Mouse (Mus musculus) lung, postnatal 14 days (tissue): ENCODE measurements around the gene C8b.

Experiments
- DNase-seq: peaks from one replicate; pipeline ENCODE4 v3.0.0; 2021

C8b gene

GRCm38 (mm10) chr4:104813617-104814016, 47.5 kb downstream of the C8b start:
- no peak for DNase-seq

GRCm38 (mm10) chr4:104816519-104817232, 50.6 kb downstream of the C8b start:
- DNase-seq: no peak

- no peak for DNase-seq
Observed at GRCm38 (mm10) chr4:104817509-104817908, 51.4 kb downstream of the C8b start.

GRCm38 (mm10) chr4:104818986-104819385, 52.9 kb downstream of the C8b start:
- no peak for DNase-seq

- no peak for DNase-seq
Observed at GRCm38 (mm10) chr4:104819891-104820290, 53.8 kb downstream of the C8b start.

GRCm38 (mm10) chr4:104823597-104824101, 57.5 kb downstream of the C8b start:
- no peak for DNase-seq

- DNase-seq: no peak
Observed at GRCm38 (mm10) chr4:104824381-104825077, 58.4 kb downstream of the C8b start.

- no peak for DNase-seq
Observed at GRCm38 (mm10) chr4:104828939-104829338, 62.8 kb downstream of the C8b start.

GRCm38 (mm10) chr4:104835096-104835495, 69.0 kb downstream of the C8b start:
- no peak for DNase-seq

GRCm38 (mm10) chr4:104838342-104838741, 72.2 kb downstream of the C8b start:
- DNase-seq: no peak

- DNase-seq: no peak
Observed at GRCm38 (mm10) chr4:104842204-104842603, 76.1 kb downstream of the C8b start.

- DNase-seq: no peak
Observed at GRCm38 (mm10) chr4:104843546-104843945, 77.4 kb downstream of the C8b start.
